Mouse (Mus musculus) heart, embryonic 10.5 days (tissue): ENCODE measurements around the gene Nkx2-2. TPM values are rescaled to one million over a fixed set of nuclear protein-coding genes. Genes with fewer than 3 reads are reported as not detected.
"Not testable (repeated sequence)": the region's sequence is repeated elsewhere in the genome, so short reads cannot be mapped to it uniquely, and the experiment has no call there.

ENCODE experiments used
- DNase-seq: peaks from one replicate; pipeline ENCODE4 v3.0.0-alpha.2; 2017; ENCODE audit warnings: low spot score
- H3K27ac ChIP-seq: fragments of 300-500 bp; sonication (generic); 2 replicates; pipeline ENCODE4 v1.5.1; 2016; ENCODE audit warnings: mild to moderate bottlenecking
- H3K27me3 ChIP-seq: fragments of 300-500 bp; sonication (generic); 2 replicates; pipeline ENCODE4 v1.6.1; 2016; ENCODE audit warnings: mild to moderate bottlenecking; ENCODE audit not compliant: poor library complexity, insufficient read depth, severe bottlenecking
- H3K36me3 ChIP-seq: fragments of 300-500 bp; sonication (generic); 2 replicates; pipeline ENCODE4 v1.6.1; 2016; ENCODE audit warnings: mild to moderate bottlenecking, moderate library complexity
- H3K4me1 ChIP-seq: fragments of 300-500 bp; sonication (generic); 2 replicates; pipeline ENCODE4 v1.6.1; 2016; ENCODE audit warnings: mild to moderate bottlenecking
- H3K4me3 ChIP-seq: fragments of 300-500 bp; sonication (generic); 2 replicates; pipeline ENCODE4 v1.5.1; 2016; ENCODE audit warnings: mild to moderate bottlenecking, moderate library complexity
- H3K9me3 ChIP-seq: fragments of 300-500 bp; sonication (generic); 2 replicates; pipeline ENCODE4 v1.6.1; 2016; ENCODE audit warnings: mild to moderate bottlenecking, moderate library complexity
- WGBS: fragments of 180-500 bp; shearing (Covaris S2); methylation state at CpG from one replicate; pipeline ENCODE4 v1.1.7; 2016; 5-methylcytosine and 5-hydroxymethylcytosine counted together
- polyA plus RNA-seq: library from polyadenylated mRNA; unstranded; fragments of >200 nt; fragmentation: Nextera tagmentation; extraction: Ambion mirVana; gene quantifications from 2 replicates; pipeline ENCODE4 v1.2.1, GENCODE M21; 2016

Nkx2-2 gene
- polyA plus RNA-seq, 1 experiment from 2014 or later, result 0.08 TPM

DNA sequence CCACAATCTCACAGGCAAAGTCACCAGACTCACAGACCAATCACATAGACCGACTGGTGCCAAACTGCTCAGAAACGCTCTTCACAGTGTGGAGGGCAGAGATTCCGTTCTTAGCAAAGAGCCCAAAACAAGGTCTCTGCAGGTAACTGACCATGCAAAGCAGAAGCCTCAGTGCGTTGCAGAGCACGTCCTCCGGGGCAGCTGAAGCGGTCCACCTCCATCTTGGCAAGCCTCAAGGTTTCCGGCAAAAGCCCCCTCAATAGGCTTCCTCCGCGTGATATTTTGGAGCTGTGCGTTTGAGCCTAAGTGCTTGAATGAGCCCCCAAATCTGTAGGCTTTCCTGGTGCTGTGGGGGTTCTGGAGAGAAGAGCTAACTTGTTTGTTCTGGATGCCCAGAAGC is 18.7 kb downstream of the Nkx2-2 start:
- H3K27ac ChIP-seq, result no peak overlapping the region
- H3K27me3 ChIP-seq, result peaks cover 62% of the 10 kb centered on the region
- no peaks in the 10 kb centered on the region for H3K36me3 ChIP-seq
- WGBS, result 80% methylated on average over 11 of the region's 11 CpGs
- H3K9me3 ChIP-seq, result no peaks in the 10 kb centered on the region
- no peak for DNase-seq
- H3K4me1 ChIP-seq, result peaks cover 11% of the 10 kb centered on the region; the same call in 1 of the 2 replicates
- no peak overlapping the region for H3K4me3 ChIP-seq

DNA sequence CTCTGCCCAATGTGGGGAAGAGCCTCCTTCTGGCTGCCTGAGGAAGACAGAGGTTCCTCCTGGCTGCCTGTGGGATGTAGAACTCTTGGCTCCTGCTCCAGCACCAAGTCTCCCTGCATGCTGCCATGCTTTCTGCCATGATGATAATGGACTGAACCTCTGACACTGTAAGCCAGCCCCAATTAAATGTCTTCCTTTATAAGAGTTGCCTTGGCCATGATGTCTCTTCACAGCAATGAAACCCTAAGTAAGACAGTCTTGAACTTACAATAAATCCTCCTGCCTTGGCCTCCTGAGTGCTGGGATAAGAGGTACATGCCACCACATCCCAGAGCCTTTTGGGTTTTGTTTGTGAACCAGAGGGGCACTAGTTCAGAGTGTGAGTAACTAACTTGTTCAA is 20.3 kb downstream of the Nkx2-2 start:
- peaks cover 47% of the 10 kb centered on the region for H3K27me3 ChIP-seq
- H3K9me3 ChIP-seq, result no peaks in the 10 kb centered on the region
- H3K4me3 ChIP-seq, result no peak overlapping the region
- H3K27ac ChIP-seq, result no peak overlapping the region
- no peaks in the 10 kb centered on the region for H3K36me3 ChIP-seq
- peaks cover 10% of the 10 kb centered on the region; the same call in 1 of the 2 replicates for H3K4me1 ChIP-seq
- DNase-seq, result no peak

DNA sequence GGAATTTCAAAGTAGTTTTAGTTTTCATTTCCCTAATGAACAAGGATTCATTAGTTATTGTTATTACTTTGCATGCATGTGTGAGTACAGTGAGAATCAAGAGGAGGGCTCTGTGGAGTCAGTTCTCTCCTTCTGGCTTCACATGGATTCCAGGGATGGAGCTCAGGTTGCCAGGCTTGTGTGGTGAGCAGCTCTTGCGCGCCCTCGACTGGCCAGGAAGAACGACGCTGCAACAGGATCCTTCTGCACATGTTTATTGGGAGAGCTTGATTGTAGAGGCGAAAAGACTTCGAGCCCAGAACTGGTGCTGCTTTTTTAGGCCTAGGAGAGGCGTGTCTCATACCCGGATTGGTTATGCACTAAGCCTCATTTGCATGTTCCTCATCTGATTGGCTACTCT is 23.5 kb downstream of the Nkx2-2 start:
- WGBS, result 82% methylated on average over 9 of the region's 9 CpGs
- H3K9me3 ChIP-seq, DNase-seq, H3K4me1 ChIP-seq, H3K27ac ChIP-seq, H3K36me3 ChIP-seq, H3K4me3 ChIP-seq: not testable (repeated sequence)
- H3K27me3 ChIP-seq, result peaks cover 25% of the 10 kb centered on the region

DNA sequence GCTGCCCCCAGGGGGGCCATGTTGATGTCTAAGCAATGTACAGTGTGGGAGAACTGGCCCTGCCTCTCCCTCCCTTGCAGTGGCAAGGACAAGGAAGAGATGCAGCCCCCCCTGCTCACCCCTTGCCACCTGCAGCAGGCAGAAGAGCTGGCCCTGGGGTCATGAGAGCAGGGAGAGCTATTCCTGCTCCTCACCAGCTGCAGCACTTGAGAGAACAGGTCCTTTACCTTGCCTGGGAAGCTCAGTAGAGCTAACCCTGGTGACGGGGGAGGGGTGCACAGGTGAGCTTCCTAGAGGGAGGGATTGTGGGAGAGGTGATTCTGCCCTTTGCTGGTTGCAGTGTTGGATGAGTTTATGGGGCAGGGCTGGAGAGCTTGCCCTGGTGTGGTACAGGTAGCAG is 28.2 kb downstream of the Nkx2-2 start:
- 73% methylated on average over 1 of the region's 1 CpGs for whole genome bisulfite sequencing
- Histone ChIP-seq H3K4me1 (no peaks in the 10 kb centered on the region), H3K9me3 (no peaks in the 10 kb centered on the region), H3K27me3 (peaks cover 3% of the 10 kb centered on the region; the same call in 1 of the 2 replicates), H3K27ac (no peak overlapping the region), H3K4me3 (no peak overlapping the region), H3K36me3 (no peaks in the 10 kb centered on the region)
- no peak for DNase-seq

DNA sequence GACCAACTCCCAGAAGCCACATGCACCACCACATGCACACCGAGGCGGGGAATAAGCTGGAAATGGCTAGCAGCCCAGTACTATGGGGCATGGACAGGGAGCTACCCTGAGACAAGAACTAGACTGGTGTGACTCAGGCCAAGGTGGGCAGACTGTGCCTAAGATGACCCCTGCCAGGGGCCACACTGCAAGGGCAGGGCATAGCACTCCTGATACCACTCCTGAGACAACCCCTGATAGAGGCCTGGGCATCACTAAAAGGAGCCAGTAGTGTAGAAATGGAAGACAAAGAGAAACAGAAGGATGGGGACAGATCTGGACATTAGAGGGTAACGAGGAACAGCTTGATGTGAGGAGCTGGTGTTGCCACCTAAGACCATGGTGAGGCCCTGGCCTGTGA is 28.7 kb downstream of the Nkx2-2 start:
- H3K27ac ChIP-seq, result no peak overlapping the region
- no peaks in the 10 kb centered on the region for H3K9me3 ChIP-seq
- peaks cover 3% of the 10 kb centered on the region; the same call in 1 of the 2 replicates for H3K27me3 ChIP-seq
- no peaks in the 10 kb centered on the region for H3K36me3 ChIP-seq
- H3K4me1 ChIP-seq, result no peaks in the 10 kb centered on the region
- 80% methylated on average over 3 of the region's 3 CpGs for WGBS
- no peak for DNase-seq
- no peak overlapping the region for H3K4me3 ChIP-seq

DNA sequence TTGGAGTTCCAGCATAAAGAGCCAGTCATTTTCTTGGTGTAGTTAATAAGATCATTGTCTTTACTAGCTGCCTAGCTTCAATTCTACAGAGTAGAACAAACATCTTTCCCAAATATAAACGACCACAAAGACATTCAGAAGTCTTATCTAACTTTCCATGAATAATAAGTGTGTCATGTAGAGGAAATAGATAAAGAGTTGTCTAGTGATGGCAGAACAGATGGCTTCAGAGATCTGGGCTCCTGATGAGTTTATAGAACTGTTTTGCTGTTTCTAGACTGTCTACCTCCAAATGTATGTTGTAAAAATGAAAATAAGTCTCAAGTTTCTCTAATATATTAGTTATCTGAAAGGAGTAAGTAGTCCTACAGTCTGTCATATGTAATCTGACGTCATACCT is 41.5 kb downstream of the Nkx2-2 start:
- Histone ChIP-seq H3K27ac (no peak overlapping the region), H3K27me3 (no peaks in the 10 kb centered on the region), H3K36me3 (no peaks in the 10 kb centered on the region), H3K4me1 (no peaks in the 10 kb centered on the region), H3K9me3 (no peaks in the 10 kb centered on the region), H3K4me3 (no peak overlapping the region)
- DNase-seq, result no peak
- WGBS, result 54% methylated on average over 2 of the region's 2 CpGs

Other genes starting within 250 kb of the Nkx2-2 start
- 65.4 and 74.8 TPM in 2 replicates for gene Xrn2, start 181.2 kb downstream of the Nkx2-2 start, polyA plus RNA-seq
- not detected in 2 replicates for gene Nkx2-4, start 108.8 kb downstream of the Nkx2-2 start, polyA plus RNA-seq
- gene Pax1, start 167.7 kb upstream of the Nkx2-2 start, polyA plus RNA-seq, result 0.54 and 1.7 TPM in 2 replicates